Mouse (Mus musculus): ENCODE results near the gene Fscn2. TPM values are rescaled to one million over a fixed set of nuclear protein-coding genes. Genes with fewer than 3 reads are reported as not detected.

The Fscn2 gene
- polyA plus RNA-seq, 1 experiment from 2014 or later, result 0.88 TPM

- Histone ChIP-seq H3K27ac (replicated peaks) (no peak overlapping the region), H3K36me3 (no peaks in the 10 kb centered on the region), H3K4me3 (no peak overlapping the region), H3K4me2 (no peak overlapping the region), H3K27me3 (no peaks in the 10 kb centered on the region), H3K9ac (no peak overlapping the region), H3K9me3 (no peaks in the 10 kb centered on the region), H3K4me1 (replicated peaks) (peaks cover 62% of the 10 kb centered on the region)
- 89% methylated on average over 17 of the region's 17 CpGs for WGBS
- no peak for ATAC-seq (ENCODE audit: low FRiP score, low read depth)
These were observed 6.7 kb upstream of the Fscn2 start for GRCm38 (mm10) chr11:120354304-120355276.

- Histone ChIP-seq H3K4me2 (no peak overlapping the region), H3K27me3 (no peaks in the 10 kb centered on the region), H3K9ac (no peak overlapping the region), H3K4me3 (no peak overlapping the region), H3K27ac (replicated peaks) (no peak overlapping the region), H3K9me3 (no peaks in the 10 kb centered on the region), H3K4me1 (replicated peaks) (peaks cover 66% of the 10 kb centered on the region), H3K36me3 (no peaks in the 10 kb centered on the region)
- ATAC-seq (ENCODE audit: low FRiP score, low read depth), result no peak
- 78% methylated on average over 5 of the region's 5 CpGs for WGBS
These were observed 5.9 kb upstream of the Fscn2 start for GRCm38 (mm10) chr11:120355277-120356039.

GRCm38 (mm10) chr11:120356319-120356840 lies 5.0 kb upstream of the Fscn2 start:
- 86% methylated on average over 15 of the region's 15 CpGs for WGBS
- Histone ChIP-seq H3K9me3 (no peaks in the 10 kb centered on the region), H3K4me3 (no peak overlapping the region), H3K9ac (no peak overlapping the region), H3K27me3 (no peaks in the 10 kb centered on the region), H3K36me3 (no peaks in the 10 kb centered on the region), H3K27ac (replicated peaks) (no peak overlapping the region), H3K4me2 (no peak overlapping the region), H3K4me1 (replicated peaks) (peaks cover 62% of the 10 kb centered on the region)
- no peak for ATAC-seq (ENCODE audit: low FRiP score, low read depth)

- H3K4me1 ChIP-seq (replicated peaks), result peaks cover 57% of the 10 kb centered on the region
- no peak for ATAC-seq (ENCODE audit: low FRiP score, low read depth)
- no peaks in the 10 kb centered on the region for H3K9me3 ChIP-seq
- H3K4me2 ChIP-seq, result no peak overlapping the region
- no peaks in the 10 kb centered on the region for H3K27me3 ChIP-seq
- H3K4me3 ChIP-seq, result no peak overlapping the region
- 91% methylated on average over 4 of the region's 4 CpGs for WGBS
- H3K36me3 ChIP-seq, result no peaks in the 10 kb centered on the region
- H3K9ac ChIP-seq, result no peak overlapping the region
- no peak overlapping the region for H3K27ac ChIP-seq (replicated peaks)
These were observed 4.4 kb upstream of the Fscn2 start for GRCm38 (mm10) chr11:120356900-120357299.

- Histone ChIP-seq H3K4me3 (no peak overlapping the region), H3K9ac (0 out of 2 replicates have a peak overlapping the region, but pooled peaks have one; percentile 1), H3K27ac (replicated peaks) (peak overlapping the region; percentile 88), H3K9me3 (no peaks in the 10 kb centered on the region), H3K27me3 (no peaks in the 10 kb centered on the region), H3K4me2 (peak overlapping the region; percentile 44), H3K4me1 (replicated peaks) (peaks cover 48% of the 10 kb centered on the region), H3K36me3 (no peaks in the 10 kb centered on the region)
- ATAC-seq (ENCODE audit: low FRiP score, low read depth), result peak; percentile 84
- WGBS, result 4% methylated on average over 10 of the region's 10 CpGs
These were observed 3.4 kb upstream of the Fscn2 start for GRCm38 (mm10) chr11:120357791-120358401.

- Histone ChIP-seq H3K27ac (replicated peaks) (0 out of 2 replicates have a peak overlapping the region, but pooled peaks have one; percentile 88), H3K9ac (no peak overlapping the region), H3K9me3 (no peaks in the 10 kb centered on the region), H3K36me3 (no peaks in the 10 kb centered on the region), H3K4me3 (no peak overlapping the region), H3K4me1 (replicated peaks) (peaks cover 38% of the 10 kb centered on the region), H3K4me2 (no peak overlapping the region), H3K27me3 (no peaks in the 10 kb centered on the region)
- 64% methylated on average over 6 of the region's 6 CpGs for WGBS
- ATAC-seq (ENCODE audit: low FRiP score, low read depth), result no peak
These were observed 1.9 kb upstream of the Fscn2 start for GRCm38 (mm10) chr11:120359391-120359790.

- no peak overlapping the region for H3K4me3 ChIP-seq
- H3K4me2 ChIP-seq, result no peak overlapping the region
- H3K27me3 ChIP-seq, result no peaks in the 10 kb centered on the region
- WGBS, result 47% methylated on average over 8 of the region's 8 CpGs
- no peaks in the 10 kb centered on the region for H3K9me3 ChIP-seq
- ATAC-seq (ENCODE audit: low FRiP score, low read depth), result no peak
- H3K36me3 ChIP-seq, result no peaks in the 10 kb centered on the region
- no peak overlapping the region for H3K9ac ChIP-seq
- no peak overlapping the region for H3K27ac ChIP-seq (replicated peaks)
- H3K4me1 ChIP-seq (replicated peaks), result peaks cover 38% of the 10 kb centered on the region
These were observed 1.3 kb upstream of the Fscn2 start for GRCm38 (mm10) chr11:120360062-120360461.

GRCm38 (mm10) chr11:120360755-120361154 lies 579 bp upstream of the Fscn2 start:
- H3K9ac ChIP-seq, result no peak overlapping the region
- no peak overlapping the region for H3K4me2 ChIP-seq
- no peak for ATAC-seq (ENCODE audit: low FRiP score, low read depth)
- no peak overlapping the region for H3K4me3 ChIP-seq
- H3K27ac ChIP-seq (replicated peaks), result no peak overlapping the region
- peaks cover 41% of the 10 kb centered on the region for H3K4me1 ChIP-seq (replicated peaks)
- WGBS, result 78% methylated on average over 5 of the region's 5 CpGs
- no peaks in the 10 kb centered on the region for H3K9me3 ChIP-seq
- H3K27me3 ChIP-seq, result no peaks in the 10 kb centered on the region
- no peaks in the 10 kb centered on the region for H3K36me3 ChIP-seq

- H3K4me2 ChIP-seq, result no peak overlapping the region
- WGBS, result 89% methylated on average over 6 of the region's 6 CpGs
- no peak for ATAC-seq (ENCODE audit: low FRiP score, low read depth)
- H3K4me3 ChIP-seq, result no peak overlapping the region
- H3K27ac ChIP-seq (replicated peaks), result no peak overlapping the region
- no peak overlapping the region for H3K9ac ChIP-seq
- peaks cover 46% of the 10 kb centered on the region for H3K4me1 ChIP-seq (replicated peaks)
- no peaks in the 10 kb centered on the region for H3K36me3 ChIP-seq
- no peaks in the 10 kb centered on the region for H3K27me3 ChIP-seq
- no peaks in the 10 kb centered on the region for H3K9me3 ChIP-seq
These were observed 1.6 kb downstream of the Fscn2 start for GRCm38 (mm10) chr11:120362891-120363290.

GRCm38 (mm10) chr11:120366443-120367027 lies 5.2 kb downstream of the Fscn2 start:
- ATAC-seq (ENCODE audit: low FRiP score, low read depth), result no peak
- H3K27ac ChIP-seq (replicated peaks), result peak overlapping the region; percentile 51; the same call in 1 of the 2 replicates
- H3K9ac ChIP-seq, result 0 out of 2 replicates have a peak overlapping the region, but pooled peaks have one; percentile 2
- H3K4me3 ChIP-seq, result no peak overlapping the region
- no peaks in the 10 kb centered on the region for H3K27me3 ChIP-seq
- H3K4me1 ChIP-seq (replicated peaks), result peaks cover 21% of the 10 kb centered on the region
- no peaks in the 10 kb centered on the region for H3K9me3 ChIP-seq
- WGBS, result 34% methylated on average over 7 of the region's 7 CpGs
- H3K36me3 ChIP-seq, result peaks cover 14% of the 10 kb centered on the region
- no peak overlapping the region for H3K4me2 ChIP-seq

- H3K27me3 ChIP-seq, result no peaks in the 10 kb centered on the region
- no peak overlapping the region for H3K9ac ChIP-seq
- H3K9me3 ChIP-seq, result no peaks in the 10 kb centered on the region
- WGBS, result 34% methylated on average over 8 of the region's 8 CpGs
- peaks cover 41% of the 10 kb centered on the region for H3K36me3 ChIP-seq
- ATAC-seq (ENCODE audit: low FRiP score, low read depth), result peak; percentile 43; the same call in 1 of the 2 replicates
- H3K4me2 ChIP-seq, result no peak overlapping the region
- H3K27ac ChIP-seq (replicated peaks), result no peak overlapping the region
- H3K4me1 ChIP-seq (replicated peaks), result peaks cover 21% of the 10 kb centered on the region
- H3K4me3 ChIP-seq, result no peak overlapping the region
These were observed 8.3 kb downstream of the Fscn2 start for GRCm38 (mm10) chr11:120369656-120370055.
